Mouse (Mus musculus): ENCODE data around the gene Fancc.

Gene Fancc

DNA sequence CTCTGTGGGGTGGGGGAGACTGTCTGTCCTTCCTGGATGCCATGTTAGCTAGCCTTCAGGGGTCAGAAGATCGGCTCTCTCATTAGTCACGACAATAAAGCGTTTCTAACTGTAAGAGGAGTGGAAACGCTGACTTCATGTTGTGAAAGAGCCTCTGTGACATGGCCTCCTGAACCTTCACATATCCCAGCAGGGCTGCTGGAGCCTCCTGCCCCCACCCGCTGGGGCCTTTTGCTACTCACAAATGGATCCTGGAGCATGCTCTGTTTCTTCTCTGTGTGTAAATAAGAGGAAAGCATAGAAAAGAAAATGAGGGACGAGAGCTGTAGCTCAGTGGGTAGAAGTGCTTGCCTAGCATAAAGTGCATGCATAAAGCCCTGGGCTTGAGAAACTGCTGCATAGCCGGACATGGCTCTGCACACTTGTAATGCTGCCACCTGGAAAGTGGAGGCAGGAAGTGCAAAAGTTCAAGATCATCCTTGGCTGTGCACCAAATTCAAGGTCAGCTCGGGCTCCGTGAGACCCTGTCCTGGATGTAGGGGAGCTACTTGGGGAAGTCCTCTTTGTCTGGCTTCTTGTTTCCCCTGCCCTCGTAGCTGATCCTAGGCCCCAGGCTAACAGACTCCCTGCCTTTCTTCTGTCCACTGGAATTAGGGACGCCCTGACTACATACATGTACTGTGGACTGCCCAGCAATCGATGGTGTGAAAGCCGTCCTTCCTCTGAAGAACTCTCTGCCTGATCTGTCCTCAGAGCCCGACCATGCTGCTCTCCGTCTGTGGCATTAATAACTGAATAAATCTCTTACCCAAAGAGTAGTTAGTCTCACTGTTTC, 202.5 kb downstream of the Fancc start:
- DNase-seq (ENCODE audit: low spot score in 2 of 2): no peak

DNA sequence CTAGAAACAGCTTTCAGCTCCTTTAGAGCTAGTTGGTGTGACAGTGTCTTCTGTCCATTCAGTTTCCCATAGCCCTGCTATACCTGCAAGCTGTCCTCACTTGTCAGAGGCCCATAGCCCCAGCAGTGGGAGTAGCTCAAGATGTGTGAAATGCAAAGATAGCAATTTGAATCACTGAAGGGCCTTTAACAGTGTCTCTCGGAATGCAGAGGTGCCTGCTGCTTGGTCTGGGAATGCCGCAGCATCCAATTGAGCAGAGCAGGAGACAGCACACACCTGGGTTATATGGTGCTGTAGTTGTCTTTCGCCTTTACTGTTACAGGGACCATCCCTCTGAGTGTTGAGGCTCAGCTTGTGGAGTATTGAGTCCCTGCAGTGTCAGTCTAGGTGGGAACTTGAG, 203.4 kb downstream of the Fancc start:
- no peak for DNase-seq (ENCODE audit: low spot score in 2 of 2)

DNA sequence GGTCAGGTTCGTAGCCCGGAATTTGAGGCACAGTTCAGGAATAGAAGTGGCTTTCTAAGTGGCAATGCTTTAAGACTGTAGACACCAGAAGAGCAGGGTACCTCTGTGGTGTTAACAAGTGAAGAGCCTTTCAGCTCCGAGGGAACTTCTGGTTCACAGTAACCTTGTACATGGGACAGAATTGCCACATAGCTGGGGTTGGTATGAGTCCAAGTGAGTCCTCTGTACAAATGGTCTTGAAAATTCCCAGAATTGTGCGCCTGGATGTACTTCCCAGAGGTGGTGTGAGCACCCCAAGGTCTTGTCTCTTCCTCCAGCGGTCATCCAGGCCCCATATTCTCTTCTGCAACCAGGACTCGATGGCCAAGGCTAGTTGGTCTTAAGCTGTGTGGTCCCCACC, 206.1 kb downstream of the Fancc start:
- no peak for DNase-seq (ENCODE audit: low spot score in 2 of 2)

DNA sequence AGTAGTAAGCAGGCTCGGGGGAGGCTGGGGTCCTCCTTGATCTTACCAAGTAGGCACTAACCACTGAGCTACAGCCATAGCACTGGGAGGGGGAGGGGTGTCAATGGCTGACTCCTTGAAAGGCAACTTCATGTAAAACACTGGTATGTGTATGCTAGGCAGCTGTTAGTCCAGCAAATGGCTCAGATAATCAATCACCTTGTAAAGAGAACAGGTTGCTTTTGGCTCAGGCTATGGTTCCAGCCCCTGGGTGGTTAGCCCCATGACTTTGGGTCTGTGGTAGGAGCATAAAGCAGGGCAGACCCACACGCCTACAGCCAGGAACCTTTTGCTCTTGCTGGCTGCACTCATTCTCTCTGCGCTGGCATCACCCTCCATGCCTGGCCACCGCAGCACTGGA, 207.0 kb downstream of the Fancc start:
- no peak for DNase-seq (ENCODE audit: low spot score in 2 of 2)

DNA sequence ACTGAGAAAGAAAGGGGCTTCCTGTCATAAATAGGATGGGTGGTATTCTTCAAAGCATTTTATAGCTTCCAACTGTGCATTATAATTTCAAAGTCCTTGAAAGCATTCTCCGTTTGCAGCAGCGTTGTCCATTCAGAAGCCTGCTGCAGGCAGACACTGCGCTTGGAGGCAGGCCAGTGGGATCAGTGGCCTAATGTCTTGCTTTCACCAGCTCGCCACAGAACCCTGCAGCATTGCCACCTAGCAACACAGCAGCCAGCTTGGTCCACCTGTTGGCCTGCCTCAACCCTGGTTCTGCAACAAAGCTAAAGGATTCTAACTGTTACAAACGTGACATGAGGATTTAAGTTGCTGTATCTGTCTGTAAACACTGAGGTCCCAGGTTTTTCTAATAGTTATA, 207.4 kb downstream of the Fancc start:
- DNase-seq (ENCODE audit: low spot score in 2 of 2): no peak

DNA sequence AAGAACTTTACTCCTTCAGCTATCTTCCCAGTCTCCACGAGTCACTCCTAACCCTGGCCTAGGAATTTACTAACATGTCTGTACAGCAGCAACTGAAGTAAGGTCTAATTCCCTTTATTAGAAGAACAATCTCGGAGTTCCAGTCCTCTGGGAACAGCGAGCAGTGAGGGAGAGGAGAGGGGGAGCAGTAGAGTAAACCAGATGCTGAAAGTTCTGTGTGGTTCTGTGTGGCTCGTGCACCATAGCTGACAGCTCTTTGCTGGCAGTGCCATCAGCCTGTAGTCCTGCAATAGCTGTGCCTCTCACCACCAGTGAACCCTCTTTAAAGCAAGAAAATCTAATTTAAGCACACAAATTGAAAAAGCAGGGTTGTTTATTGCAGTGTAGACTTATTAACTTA, 207.9 kb downstream of the Fancc start:
- DNase-seq (ENCODE audit: low spot score in 2 of 2): no peak

DNA sequence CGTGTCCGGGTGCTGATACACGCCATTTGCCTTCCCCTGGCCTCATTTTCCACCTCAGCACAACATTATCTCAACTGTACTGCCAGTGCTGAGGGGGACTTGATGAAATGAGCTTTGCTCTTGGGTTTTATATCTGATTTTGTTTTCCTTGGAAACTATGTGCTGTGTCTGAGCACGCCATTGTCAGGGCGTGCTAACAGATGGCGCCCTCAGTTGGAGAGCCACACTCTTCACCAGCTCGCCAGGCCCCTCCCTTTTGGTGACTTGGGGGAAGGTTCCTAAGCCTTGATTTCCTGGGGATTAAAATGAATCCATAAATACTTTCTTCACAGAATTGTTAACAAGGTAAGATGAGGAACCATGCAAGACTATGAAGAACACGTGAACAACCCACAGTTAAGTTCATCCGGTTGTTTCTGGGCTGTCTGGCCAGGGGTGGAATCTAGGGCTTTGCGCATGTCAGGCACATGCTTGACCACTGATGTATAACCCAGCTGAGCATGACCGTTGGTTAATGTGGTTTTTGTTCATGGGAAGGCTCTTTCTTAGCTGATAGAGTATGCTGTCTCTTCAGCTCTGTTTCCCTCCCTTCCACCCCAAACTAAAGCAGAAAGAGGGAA, 210.5 kb downstream of the Fancc start:
- no peak for DNase-seq (ENCODE audit: low spot score in 2 of 2)

DNA sequence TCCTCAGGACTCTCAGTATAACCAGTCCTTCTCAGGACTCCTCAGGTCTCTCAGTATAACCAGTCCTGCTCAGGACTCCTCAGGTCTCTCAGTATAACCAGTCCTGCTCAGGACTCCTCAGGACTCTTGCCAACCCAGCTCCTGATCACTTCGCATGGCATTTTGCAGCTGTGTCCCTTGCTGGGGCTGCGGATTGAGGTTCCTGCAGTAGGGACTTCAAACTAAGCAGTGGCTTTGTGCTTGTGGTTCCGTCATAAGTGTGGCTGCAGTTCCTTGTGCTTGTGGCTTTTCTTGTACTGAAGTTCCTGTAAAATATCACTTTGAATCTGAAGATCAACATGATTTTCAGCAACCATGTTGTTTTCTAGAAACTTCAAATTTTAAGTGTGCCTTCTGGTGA, 212.3 kb downstream of the Fancc start:
- no peak for DNase-seq (ENCODE audit: low spot score in 2 of 2)

DNA sequence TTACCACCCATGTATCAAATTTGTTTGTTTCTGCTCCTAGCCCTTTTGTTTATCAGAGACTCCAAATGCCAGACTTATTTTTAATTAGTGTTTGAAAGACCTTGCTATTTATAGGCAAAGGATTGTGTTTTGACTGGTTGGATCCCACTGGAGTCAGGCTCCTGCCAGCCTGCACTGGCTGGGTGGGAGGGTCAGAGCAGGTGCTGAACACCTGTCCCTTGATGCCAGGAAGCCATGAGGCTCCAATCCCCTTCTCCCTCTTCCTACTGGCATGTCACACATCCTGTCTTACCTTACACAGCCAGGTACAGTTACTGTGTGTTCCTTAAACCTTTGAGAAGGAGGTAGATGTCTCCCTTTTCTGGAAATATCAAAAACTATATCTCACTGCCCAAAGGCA, 213.8 kb downstream of the Fancc start:
- no peak for DNase-seq (ENCODE audit: low spot score in 2 of 2)

DNA sequence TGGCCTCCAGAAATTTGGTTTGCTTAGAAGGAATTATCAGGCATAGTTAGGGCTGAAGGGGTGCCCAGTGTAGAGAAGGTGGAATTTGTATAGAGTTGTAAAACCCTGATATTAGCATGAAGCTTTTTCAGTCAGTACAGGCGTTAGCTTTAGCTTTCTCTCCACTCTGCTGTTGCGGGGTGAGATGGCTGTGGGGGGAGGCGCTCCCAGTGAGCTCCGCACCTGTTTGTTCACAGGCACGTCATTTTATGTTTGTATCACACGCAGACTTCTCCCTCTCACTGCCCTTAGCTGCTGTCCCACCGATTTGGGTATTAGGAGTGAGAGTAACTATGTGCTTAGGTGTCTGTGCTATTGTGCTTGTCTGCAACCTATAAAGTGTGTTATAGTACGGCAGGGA, 215.9 kb downstream of the Fancc start:
- DNase-seq (ENCODE audit: low spot score in 2 of 2): no peak

DNA sequence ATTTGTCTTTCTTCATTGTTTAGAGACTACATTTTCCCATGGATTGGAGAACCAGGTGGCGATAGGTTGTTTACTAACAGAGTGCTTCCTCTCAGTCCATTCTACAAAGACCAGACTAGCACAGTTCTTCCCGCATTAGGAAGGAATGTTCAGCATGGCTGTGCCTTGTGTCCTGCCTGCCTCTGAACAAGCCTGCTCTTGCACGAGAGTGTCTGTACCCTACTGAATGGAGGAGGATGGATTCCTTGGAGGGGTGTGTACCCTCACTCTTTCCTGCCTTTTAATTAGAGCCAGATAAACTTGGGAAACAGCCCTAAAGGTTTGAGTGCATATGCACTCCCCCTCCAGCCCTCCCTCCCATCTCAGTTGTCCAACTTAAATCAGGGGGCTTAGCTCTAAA, 216.7 kb downstream of the Fancc start:
- DNase-seq (ENCODE audit: low spot score in 2 of 2): no peak

DNA sequence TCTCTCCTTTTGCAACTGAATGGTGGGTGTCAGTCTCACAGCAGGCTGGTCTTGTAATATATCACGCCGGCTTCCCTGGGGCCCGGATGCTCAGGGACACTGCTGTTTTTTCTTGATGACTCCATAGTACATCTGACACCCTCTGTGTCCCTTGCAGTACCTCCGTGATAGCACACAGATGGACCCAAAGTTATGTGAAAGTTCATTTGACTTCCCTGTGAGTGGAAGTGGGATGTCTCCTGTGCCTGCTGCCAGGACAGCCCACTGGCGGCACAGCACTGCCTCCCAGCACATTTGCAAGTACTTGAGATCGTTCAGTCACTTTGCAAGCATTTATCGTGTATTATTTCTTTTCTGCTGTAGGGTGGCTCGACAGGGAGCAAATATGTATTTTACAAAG, 217.3 kb downstream of the Fancc start:
- no peak for DNase-seq (ENCODE audit: low spot score in 2 of 2)

DNA sequence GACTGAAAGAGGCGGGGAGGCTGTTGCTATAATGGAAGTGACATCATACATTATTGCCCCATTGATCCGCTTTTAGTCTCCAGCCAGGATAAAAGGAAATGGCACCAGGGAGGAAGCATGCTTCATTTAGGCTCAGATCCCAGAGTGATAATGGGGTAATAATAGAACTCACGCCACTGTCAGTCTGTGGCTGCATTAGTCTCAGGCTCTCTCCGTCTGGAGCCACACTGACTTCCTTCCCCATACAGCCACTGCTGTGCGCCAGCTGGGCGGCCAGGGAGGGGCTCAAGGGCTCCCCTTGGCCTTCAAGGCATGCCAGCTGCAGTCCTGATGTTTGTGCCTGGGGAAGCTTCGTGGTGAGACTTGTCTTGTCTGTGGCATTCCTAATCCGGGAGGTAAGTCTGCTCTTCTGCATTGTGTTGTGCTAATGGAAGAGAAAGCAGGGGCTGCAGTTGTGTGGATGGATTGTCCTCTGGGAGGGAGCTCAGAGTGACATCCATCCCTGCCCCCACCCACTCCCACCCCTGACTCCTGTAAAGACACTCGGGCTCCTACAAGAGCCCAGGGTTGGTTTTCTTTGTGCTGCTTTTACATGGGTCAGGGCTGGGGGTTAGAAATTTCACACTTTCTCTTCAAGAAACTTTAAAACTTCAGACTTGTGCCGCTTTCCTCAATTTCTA, 218.1 kb downstream of the Fancc start:
- DNase-seq (ENCODE audit: low spot score in 2 of 2): no peak

DNA sequence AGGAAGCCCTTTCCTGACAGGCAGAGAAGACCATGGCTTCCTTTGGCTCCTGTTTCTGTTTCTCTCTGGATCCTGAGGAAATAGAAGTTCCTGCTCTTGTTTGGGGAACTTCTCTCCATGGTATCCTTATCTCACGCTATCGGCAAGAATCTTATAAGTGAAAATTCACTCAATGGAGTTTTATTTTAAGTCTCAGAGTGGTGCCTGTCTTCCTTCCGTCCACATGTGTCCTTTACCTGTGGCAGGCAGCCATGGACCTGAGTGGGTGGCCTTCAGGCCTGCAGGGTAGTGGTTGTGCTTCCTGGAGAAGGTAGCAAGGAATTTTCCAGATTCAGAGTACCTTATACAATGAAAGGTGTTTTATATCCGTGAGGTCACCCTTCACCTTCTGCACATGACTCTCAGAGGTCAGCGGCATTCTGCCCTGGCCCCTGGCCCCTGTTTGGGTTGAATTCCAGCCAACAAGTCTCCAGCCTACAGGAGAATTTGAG, 218.9 kb downstream of the Fancc start:
- DNase-seq (ENCODE audit: low spot score in 2 of 2): no peak

DNA sequence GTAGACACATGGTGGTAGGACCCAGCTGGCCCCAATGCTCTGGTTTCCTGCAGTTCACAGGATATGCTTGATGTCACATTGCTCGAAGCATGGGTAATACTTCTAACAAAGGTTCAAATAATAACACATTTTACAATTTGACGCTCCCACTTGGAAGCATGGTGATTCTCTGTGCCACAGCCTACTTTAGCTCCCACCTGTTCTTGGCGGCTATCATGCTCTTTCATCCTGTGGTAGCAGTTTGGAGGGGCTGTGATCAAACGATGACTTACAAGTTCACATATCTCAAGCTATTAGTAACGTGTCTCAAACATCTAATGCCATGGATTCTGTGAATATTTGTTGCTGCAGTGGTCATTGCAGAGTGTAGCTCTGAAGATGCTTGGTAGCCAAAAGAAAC, 219.8 kb downstream of the Fancc start:
- no peak for DNase-seq (ENCODE audit: low spot score in 2 of 2)

DNA sequence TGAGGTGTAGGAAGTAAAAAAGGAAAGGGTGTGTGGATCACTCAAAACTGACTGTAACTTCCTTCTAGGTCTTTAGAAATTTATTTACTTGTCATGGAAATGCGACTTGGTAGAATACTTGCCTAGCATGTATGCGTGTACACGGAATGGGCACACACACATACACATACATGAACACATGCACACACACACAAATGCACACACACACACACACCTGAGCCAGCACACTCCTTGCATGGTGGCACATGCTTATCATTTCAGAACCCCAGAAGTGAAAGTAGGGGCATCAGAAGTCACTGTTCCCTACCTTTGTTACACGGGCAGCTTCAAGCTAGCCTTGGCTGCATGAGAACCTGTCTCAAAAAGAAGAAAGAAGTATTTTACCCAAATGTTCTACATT, 220.7 kb downstream of the Fancc start:
- DNase-seq (ENCODE audit: low spot score in 2 of 2): no peak

DNA sequence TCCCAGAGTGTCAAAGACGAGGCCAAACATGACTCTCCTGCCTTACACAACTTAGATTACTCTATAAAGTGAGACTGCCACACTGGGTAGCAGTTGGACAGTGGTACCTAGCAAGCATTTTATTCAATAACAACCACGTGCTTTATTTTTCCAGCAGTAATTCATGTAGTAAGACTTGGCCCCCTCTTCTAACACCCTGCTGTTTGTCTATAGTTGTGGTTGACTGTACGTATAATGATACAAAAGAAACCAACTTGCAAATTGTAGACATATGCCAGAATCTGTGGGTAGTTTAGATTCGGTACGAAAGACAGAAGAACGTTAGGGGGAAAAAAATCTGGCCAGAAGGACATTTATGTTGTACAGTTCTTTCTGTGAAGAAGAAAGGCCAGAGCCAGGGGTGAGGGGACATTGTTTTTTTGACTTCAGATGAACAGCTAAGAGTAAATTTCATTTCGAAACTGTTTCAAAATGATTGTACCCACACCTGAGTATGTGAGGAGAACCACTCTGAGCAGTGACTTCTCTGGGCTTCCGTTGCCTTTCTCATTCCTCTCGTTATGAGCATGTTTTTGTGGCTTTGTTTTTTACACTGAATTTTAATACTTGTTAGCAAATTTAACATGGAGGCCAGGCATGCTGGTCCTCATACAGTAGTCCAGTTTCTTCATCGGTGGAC, 222.5 kb downstream of the Fancc start:
- no peak for DNase-seq (ENCODE audit: low spot score in 2 of 2)

DNA sequence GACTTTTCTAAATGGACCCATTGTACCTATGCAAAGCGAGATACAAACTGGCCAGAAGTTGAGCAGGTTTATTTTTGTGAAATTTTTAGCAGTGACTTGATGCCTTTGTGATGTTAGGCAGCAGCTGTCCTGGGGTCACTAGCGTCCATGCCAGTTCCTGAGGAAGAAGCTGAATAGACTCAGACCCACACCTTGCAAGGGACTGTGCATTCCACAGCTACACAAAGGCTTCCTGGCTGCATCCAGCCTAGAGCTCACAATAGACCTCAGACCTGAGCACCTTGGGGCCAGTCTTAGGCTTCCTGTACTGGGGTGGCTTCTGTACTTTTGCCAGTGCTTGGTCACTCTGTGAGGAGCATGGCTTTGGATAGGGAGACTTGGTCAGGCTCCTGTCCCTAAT, 223.2 kb downstream of the Fancc start:
- no peak for DNase-seq (ENCODE audit: low spot score in 2 of 2)

DNA sequence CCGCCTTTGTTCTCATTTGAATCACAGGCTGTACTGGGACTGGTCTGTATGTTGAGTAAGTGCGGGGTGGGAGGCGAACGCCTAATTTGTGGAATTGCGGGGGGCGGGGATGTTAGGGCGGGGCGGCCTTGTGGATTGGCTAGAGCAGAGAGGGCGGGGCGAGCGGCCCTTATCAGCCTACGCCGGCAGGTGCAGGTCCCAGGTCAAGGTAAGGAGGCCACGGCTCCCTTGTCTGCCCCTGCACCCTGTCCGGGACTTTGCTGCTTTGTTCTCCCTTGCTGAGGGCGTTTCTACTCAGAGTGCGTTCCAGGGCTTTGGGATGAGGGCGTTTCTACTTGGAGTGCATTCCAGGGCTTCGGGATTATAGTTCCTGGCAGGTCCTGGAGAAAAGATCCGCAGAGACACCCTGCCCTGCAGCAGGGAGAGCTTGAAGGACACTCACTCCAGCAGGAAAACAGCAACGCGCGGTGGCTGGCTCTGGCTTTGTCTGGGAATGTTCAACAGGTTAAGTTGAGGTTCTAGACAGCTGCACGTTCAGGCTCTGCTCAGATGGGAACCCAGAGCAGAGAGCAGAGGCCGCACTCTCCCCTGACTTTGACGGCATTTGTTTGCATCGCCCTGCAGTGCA, 224.4 kb downstream of the Fancc start:
- no peak for DNase-seq (ENCODE audit: low spot score in 2 of 2)

DNA sequence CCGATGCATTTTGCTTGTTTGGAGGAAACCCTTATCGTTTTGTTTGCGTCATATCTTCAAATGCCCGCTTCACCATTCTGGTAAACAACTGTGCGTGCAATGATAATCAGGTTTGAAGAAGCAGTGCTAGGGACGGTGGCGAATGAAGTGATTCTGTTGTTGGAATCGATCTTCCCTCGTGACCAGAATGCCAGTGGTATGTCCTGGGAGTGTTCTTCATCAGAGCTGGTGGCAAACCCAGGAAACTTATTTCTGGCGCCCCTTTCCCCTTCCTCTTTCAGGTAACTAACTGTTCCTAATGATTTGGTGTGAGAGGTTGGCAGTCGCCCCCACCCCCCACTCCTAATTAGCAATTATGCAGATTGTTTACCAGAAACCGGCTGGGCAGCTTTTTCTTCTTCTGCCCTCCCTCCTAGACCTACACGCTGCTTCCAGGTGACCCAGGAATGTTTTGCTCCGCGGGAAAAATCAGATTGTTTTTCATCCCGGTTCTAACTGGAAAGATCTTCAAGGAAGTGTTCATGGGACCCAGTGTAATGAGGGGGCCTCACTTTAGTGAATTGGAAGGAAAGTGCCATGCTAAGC, 225.0 kb downstream of the Fancc start:
- no peak for DNase-seq (ENCODE audit: low spot score in 2 of 2)

DNA sequence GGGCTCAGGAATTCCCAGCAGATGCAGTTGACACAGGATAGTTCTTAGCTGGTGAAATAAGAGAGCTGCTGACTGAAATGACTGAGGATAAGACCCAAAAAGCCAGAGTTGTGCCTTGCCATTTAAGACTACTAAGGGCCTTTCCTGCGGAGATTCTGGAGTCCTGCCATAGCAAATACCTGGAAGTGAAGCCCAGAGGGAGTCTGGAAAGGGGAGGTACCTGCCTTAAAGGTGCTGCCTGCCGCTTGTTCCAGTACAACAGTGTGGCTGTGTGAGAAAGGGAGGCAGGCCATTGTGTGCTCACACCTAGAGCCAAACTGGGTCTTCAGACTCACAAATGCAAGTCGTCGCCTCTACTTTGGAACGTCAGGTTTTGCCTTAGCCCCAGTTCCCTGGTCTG, 226.9 kb downstream of the Fancc start:
- no peak for DNase-seq (ENCODE audit: low spot score in 2 of 2)

DNA sequence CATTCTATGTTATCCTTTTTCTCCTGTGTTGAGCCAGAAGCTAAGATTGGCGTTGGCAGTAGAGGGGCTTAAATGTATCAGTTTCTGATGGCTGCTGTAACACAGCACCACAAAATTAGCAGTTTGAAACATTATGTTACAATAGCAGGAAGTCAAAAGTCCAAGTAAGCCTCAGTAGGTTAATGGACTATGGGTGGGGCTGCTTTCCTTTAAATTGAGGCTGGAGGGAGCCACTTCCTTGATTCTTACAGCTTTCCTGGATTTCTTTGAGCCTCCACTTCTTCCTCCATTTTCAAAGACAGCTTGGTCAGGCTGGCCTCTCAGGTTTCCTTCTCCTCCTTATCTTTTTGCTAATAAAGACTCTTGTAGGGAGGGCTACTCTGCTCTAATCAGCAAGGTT, 228.3 kb downstream of the Fancc start:
- DNase-seq (ENCODE audit: low spot score in 2 of 2): no peak
